Mouse (Mus musculus) olfactory bulb, adult 2 months (tissue): Measurements from ENCODE around the gene Cacna2d2.

ENCODE experiments used
- CTCF ChIP-seq: fragments of 200-500 bp; IDR thresholded peaks from 2 replicates; pipeline ENCODE4 v1.5.1; 2012; ENCODE audit warnings: low read depth, mild to moderate bottlenecking, low read length, moderate library complexity; ENCODE audit not compliant: insufficient read depth
- POLR2A ChIP-seq: fragments of 200-500 bp; IDR thresholded peaks from 2 replicates; pipeline ENCODE4 v1.6.1; 2012; ENCODE audit warnings: mild to moderate bottlenecking, low read depth, low read length, moderate library complexity; ENCODE audit not compliant: insufficient read depth

DNA sequence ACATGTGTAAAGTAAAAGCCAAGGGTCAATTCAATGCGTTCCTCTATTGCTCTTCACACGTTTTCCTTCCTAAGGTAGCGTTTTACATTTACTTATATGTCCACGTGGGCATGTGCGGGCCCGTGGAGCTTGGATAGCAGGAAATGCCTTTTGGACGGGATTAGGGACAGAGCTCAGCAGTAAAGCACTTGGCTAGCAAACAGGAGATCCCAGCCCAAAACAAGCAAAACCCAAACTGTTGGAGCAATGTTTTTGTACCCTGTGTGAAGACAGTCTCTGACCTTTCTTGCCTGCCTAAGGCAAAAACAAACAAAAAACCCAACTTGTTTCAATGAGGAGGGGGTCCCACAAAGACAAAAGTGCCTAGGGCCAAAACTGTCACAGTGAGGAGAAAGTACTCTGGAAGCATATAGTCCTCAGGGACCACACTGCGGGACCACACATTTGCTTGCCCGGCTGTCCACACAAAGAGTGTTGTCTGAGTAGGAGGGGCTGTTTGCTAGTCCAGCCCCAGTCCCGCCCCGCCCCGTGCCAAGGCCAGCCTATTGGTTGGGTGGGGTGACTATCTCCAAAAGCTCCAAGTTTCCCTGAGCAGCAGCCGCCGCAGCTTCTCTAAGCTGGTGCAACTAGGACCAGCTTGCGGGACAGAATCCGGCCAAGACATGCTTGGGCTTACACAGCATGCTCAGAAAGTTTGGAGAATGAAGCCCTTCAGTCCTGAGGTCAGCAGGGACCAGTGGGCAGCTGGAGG is 177.1 kb downstream of the Cacna2d2 start, which contains the start of gene Hyal1:
- no peak for TF ChIP-seq CTCF
- TF ChIP-seq POLR2A = no peak
